Mouse (Mus musculus) layer of hippocampus, postnatal 25 days (tissue): Measurements from ENCODE around the gene Ush1g. TPM values are rescaled to one million over a fixed set of nuclear protein-coding genes. Genes with fewer than 3 reads are reported as not detected.
A peak's percentile ranks its signal among the peaks of the same experiment; 100 is the strongest.

Experiments used
- DNase-seq, 2 experiments: peaks; one replicate each; pipeline ENCODE4 v3.0.0; 2022; ENCODE audit warnings: mixed read lengths in 2 of 2, low spot score in 1 of 2; ENCODE audit errors: extremely low spot score in 1 of 2
- total RNA-seq, 2 experiments: library from RNA; stranded (reverse); gene quantifications; 2 replicates each; pipeline ENCODE4 v1.2.3; 2021

Ush1g gene
- total RNA-seq: under 1 TPM; 0.31 to 0.59 TPM

DNA sequence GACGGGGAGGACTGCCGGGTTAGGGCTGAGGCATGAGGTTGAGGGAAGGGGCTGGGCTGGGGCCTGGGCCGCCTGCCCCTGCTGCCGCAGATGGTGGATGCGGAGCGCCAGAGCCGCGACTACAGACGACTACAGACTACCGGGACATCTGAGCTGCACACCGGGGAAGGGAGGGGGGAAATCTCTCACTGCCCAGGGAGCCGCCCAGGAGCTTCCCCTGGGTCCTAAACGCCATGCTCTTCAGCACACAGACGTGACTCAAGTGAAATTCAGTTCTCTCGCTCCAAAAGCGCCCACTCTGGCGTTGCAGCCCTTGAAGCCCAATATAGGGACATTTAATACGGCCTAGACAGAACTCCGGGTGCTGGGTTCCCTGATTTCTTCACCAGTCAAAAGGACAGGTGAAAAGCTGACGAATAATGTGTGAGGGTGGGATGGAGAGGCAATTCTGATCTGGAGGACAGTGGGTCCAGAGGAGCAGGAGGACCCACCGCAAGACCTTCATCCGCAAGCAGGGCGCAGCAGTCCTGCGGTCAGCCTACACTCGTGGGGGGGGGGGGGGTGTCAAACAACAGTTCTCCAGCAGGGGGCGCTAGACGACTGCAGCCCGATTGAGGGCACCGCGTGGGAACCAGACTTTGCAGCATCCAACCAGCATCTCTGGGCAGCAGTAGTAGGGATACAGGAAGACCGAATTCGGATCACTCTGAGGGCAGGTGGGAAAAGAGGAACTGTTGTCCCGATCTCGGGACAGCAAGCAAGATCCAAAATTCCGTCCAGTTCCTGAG, at the start of gene Ush1g:
Gene Ush1g, minus strand, starts transcription at position 136 of the 788 bp plus-strand sequence.
- DNase-seq: peak; percentile 49 to 66

- DNase-seq: no peak
Observed at GRCm38 (mm10) chr11:115371354-115371753, 49.5 kb upstream of the Ush1g start.

DNA sequence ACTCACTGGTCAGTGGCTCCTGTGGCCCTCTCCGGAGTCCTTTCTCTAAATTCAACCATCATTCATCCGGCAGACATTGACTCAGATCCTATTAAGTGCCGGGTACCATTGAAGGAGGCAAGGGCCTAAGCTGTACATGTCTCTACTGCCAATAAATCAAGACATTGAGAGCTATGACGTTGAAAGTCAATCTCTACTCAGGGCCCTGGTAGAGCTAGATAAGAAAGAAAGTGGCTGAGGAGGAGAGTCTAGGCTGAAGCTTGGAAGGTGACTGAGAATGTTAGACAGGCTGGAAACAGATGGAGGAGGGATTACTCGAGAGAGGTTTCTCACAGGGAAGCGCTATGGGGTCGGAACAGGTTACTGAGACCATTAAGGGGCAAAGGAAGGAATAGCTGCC, 48.5 kb upstream of the Ush1g start:
- no peak for DNase-seq

GRCm38 (mm10) chr11:115367395-115367944, 45.6 kb upstream of the Ush1g start, which contains the start of gene Hid1:
Gene Hid1, minus strand, starts transcription at chr11:115367756.
- peak; percentile 78 for DNase-seq

DNA sequence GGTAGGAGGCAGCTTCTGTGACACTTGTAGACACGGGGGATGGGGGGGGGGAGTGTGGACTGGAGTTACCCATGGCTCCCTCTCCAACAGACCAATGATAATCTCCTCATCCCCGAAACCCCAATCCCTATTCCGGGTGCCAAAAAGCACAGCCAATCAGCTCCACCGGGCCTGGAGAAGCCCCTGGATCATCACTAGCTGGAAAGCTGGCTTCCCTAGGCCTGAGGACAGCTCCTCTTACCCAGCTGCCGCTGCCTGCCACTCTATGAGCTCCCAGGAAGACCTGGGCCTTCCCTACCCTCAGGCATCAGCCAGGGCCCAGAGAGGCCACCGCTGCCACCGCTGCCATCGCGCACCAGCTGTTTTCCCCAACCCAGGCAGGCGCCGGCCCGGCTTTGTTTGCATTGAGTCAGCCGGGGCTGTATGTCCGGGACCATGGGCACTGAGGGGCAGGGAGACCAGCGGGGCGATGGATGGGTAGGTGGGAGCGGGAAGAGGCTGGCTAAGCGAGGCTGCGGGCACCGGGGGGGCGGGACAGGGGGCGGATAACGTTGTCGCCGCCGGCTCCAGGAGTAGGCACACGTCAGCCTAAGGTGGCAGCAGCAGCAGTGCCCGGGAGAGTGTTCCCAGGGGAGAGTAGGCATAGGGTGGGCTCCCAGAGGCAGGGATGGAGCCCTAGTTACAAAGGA, 45.0 kb upstream of the Ush1g start:
- no peak for DNase-seq

- DNase-seq: no peak
Observed at GRCm38 (mm10) chr11:115366039-115366705, 44.3 kb upstream of the Ush1g start.

DNA sequence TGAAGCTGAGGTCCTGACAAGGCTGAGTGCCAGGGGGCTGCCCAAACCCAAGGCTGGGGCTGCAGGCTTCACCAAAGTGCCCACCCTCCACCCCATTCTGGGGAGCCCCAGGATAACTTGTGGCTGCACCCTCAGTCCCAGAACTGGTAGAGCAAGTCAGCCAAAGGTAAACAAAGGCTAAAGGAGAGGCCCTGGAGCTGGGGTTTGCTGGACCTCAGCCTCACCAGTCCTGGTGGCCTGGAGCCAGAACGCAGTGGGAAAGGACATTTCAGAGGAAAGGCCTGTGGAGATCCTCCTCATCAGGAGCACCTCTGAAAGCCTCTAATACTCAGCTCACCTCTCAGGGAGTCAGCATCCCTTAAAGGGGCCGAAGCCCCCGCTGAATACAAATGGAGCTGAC, 42.3 kb upstream of the Ush1g start:
- no peak for DNase-seq

- DNase-seq: no peak
Observed at GRCm38 (mm10) chr11:115359726-115360125, 37.9 kb upstream of the Ush1g start.

GRCm38 (mm10) chr11:115359293-115359692, 37.5 kb upstream of the Ush1g start:
- DNase-seq: no peak

- DNase-seq: peak; percentile 51 to 81
Observed at GRCm38 (mm10) chr11:115358468-115358867, 36.6 kb upstream of the Ush1g start.

DNA sequence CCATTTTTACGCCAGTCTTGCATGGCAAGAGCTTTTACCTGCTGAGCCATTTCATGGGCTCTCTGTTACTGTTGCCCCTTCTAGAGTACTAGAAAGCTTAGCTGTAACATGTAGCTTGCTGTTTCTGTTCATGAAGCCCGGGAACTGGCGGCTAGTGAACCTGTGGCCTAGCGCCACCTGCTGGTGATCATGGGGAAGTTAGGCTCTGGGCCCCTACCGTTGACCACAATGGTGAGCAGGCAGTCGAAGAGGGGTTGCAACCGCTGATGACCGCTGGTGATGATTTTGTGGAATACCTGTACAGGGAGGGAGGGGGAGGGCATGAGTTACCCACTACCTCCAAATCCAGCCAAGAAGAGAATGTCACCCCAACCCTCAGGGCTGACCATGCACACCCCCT, 32.3 kb upstream of the Ush1g start:
- DNase-seq: peak; percentile 57 to 74

- DNase-seq: no peak
Observed at GRCm38 (mm10) chr11:115353375-115353774, 31.5 kb upstream of the Ush1g start.

DNA sequence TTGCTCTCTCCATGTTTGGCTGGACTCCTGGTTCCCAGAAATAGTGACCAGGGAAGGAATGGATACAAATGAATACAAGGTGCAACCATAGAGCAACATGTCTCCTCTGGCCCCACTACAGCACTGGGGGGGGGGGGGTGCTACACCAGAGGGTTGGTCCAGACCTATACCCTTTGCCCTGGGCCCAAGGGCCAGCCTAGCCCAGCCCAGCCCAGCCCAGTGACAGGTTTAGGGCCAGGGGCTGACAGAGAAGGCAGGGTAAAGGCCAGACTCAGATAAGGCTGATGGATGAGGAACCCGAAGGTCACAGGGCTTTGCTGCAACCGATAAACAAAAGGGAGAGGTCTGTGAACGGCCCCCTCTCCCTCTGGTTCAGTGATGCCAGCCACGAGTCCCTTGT, 28.1 kb upstream of the Ush1g start:
- no peak for DNase-seq

DNA sequence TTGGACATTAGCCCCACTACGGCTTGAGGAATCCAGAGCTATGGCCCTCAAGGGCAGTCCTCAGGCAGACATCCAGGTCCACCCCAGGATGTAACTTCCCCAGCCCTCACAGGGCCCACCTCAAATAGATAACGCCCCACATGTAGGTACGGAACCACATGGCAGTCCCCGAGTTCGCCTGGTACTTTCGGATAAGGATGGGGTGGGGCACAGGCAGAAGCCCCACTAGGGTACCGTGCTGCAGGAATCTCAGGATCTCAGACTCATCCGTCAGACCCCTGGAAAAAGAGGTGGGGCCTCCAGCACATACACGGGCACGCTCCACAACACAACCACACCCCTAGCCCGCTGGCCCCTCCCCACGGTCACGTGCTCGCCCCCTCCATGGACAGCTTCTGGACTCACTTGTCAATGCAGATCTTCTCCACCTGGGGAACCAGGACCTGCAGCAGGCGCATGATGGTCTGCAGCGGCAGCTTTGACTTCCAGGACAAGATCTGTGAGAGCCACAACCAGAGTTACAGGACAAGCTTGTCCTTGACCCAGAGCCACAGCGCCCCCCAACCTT, 26.9 kb upstream of the Ush1g start:
- no peak for DNase-seq

DNA sequence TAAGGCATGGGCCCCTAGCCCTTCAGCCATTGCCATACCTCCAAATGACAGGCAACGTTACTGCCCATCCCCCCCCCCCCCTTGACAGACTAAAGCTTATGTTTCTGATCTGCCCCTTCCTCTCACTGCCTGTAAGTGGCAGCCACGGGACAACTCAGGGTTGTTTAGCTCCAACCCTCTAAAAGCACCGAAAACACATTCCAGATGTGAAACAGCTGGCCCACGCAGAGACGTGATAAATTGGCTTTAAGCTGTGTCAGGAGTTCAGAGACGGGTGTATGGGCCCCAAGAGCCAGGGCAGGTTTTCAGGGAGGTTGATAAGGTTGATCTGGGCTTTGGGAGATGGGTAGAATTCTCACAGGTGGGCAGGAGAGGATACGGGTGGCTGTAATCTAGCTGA, 23.7 kb upstream of the Ush1g start:
- DNase-seq: no peak

GRCm38 (mm10) chr11:115344967-115345366, 23.1 kb upstream of the Ush1g start:
- no peak for DNase-seq

DNA sequence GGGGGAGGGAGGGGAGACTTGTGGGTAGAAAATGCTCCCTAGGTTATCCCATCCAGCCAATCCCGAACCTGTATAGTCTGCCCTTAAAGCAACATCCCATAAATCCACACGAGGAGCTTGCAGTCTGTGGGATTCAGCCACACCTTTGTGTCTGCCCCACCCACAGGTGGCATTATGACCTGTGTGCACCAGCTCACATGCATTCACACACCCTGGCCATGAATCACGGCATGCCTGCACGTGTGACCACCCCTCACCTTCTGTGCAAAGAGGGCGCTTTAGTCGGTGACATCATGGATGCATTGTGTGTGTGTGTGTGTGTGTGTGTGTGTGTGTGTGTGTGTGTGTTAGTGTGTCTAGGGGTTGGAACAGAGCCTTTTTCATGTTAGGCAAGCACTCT, 20.0 kb upstream of the Ush1g start:
- DNase-seq: no peak

GRCm38 (mm10) chr11:115341246-115341645, 19.4 kb upstream of the Ush1g start:
- DNase-seq: no peak

- no peak for DNase-seq
Observed at GRCm38 (mm10) chr11:115337826-115338225, 16.0 kb upstream of the Ush1g start.

- no peak for DNase-seq
Observed at GRCm38 (mm10) chr11:115337350-115337749, 15.5 kb upstream of the Ush1g start.

GRCm38 (mm10) chr11:115336115-115336514, 14.3 kb upstream of the Ush1g start:
- no peak for DNase-seq
